Mouse (Mus musculus): Measurements from ENCODE around the gene Abcg1.

- TF ChIP-seq EP300 (IDR thresholded peaks at IDR 0.05; ENCODE audit: low read depth): no peak
- TF ChIP-seq CTCF (IDR thresholded peaks at IDR 0.05; ENCODE audit: low read depth): no peak
Measured at GRCm38 (mm10) chr17:31070403-31071185, 13.1 kb downstream of the Abcg1 start.

Measured in heart, postnatal 0 days (tissue).